Mouse (Mus musculus) embryonic facial prominence, embryonic 11.5 days (tissue): ENCODE measurements around the gene Slc10a7. TPM values are rescaled to one million over a fixed set of nuclear protein-coding genes. Genes with fewer than 3 reads are reported as not detected.

Experiments used
- ATAC-seq: fragments of 200-750 bp; cut with Nextera tagmentation; replicated peaks from 2 replicates; pipeline ENCODE4 v1.8.0; 2017; ENCODE audit warnings: low read depth; ENCODE audit not compliant: insufficient number of reproducible peaks, low FRiP score, low TSS enrichment
- DNase-seq: peaks from one replicate; pipeline ENCODE4 v3.0.0-alpha.2; 2015; ENCODE audit warnings: low spot score
- H3K27ac ChIP-seq: fragments of 300-500 bp; sonication (generic); replicated peaks from 2 replicates; pipeline ENCODE4 v1.5.1; 2014; ENCODE audit warnings: mild to moderate bottlenecking, low read depth, low read length, control low read depth
- H3K27me3 ChIP-seq: fragments of 300-500 bp; sonication (generic); 2 replicates; pipeline ENCODE4 v1.6.1; 2014; ENCODE audit warnings: mild to moderate bottlenecking, low read length, moderate library complexity, mixed read lengths; ENCODE audit not compliant: control insufficient read depth, insufficient read depth
- H3K36me3 ChIP-seq: fragments of 300-500 bp; sonication (generic); replicated peaks from 2 replicates; pipeline ENCODE4 v1.6.1; 2014; ENCODE audit warnings: low read depth, mild to moderate bottlenecking, low read length, moderate library complexity, mixed read lengths; ENCODE audit not compliant: control insufficient read depth, insufficient read depth
- H3K4me1 ChIP-seq: fragments of 300-500 bp; sonication (generic); 2 replicates; pipeline ENCODE4 v1.6.1; 2014; ENCODE audit warnings: low read length, mixed read lengths; ENCODE audit not compliant: control insufficient read depth, insufficient read depth
- H3K4me2 ChIP-seq: fragments of 300-500 bp; sonication (generic); 2 replicates; pipeline ENCODE4 v1.6.1; 2014; ENCODE audit warnings: low read depth, mild to moderate bottlenecking, control low read depth, low read length, moderate library complexity
- H3K4me3 ChIP-seq: fragments of 300-500 bp; sonication (generic); 2 replicates; pipeline ENCODE4 v1.5.1; 2014; ENCODE audit warnings: low read depth, low read length, control low read depth
- H3K9ac ChIP-seq: fragments of 300-500 bp; sonication (generic); replicated peaks from 2 replicates; pipeline ENCODE4 v1.6.1; 2014; ENCODE audit warnings: mild to moderate bottlenecking, control low read depth, low read length
- H3K9me3 ChIP-seq: fragments of 300-500 bp; sonication (generic); replicated peaks from 2 replicates; pipeline ENCODE4 v1.6.1; 2016; ENCODE audit warnings: mild to moderate bottlenecking, low read length, inconsistent platforms, mixed read lengths; ENCODE audit not compliant: control insufficient read depth
- WGBS: fragments of 180-500 bp; shearing (Covaris S2); extraction: QIAGEN DNeasy Blood & Tissue Kit; methylation state at CpG from one replicate; pipeline ENCODE4 v1.1.7; 2014; 5-methylcytosine and 5-hydroxymethylcytosine counted together
- polyA plus RNA-seq: library from polyadenylated mRNA; unstranded; fragments of >200 nt; fragmentation: Nextera tagmentation; extraction: Ambion mirVana; gene quantifications from 2 replicates; pipeline ENCODE4 v1.2.1, GENCODE M21; 2014

The Slc10a7 gene
- polyA plus RNA-seq, 1 experiment from 2014 or later: 9.2 TPM

DNA sequence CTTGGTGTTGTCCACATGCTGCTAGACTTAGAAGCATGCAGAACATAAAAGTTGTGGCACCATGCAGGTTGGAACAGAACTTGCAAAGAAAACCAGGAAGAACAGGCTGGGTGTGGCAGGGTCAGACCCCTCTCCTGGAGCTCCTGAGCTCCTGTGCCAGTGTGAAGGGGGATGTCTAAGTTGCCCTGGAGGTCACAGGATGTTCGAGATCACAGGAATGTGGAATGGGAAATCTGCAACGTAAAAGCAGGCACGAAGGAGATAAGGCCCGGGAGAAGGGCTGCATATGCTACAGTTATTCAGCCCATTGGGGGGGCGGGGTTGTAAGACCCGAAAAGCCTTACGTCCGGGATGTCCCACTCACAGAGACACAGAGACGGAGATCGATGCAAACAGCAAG, 100.2 kb downstream of the Slc10a7 start:
- ATAC-seq (no peak), DNase-seq (no peak)
- Histone ChIP-seq H3K9ac (no peak overlapping the region), H3K27ac (no peak overlapping the region), H3K4me2 (no peak overlapping the region), H3K27me3 (no peaks in the 10 kb centered on the region), H3K4me3 (no peak overlapping the region), H3K36me3 (no peaks in the 10 kb centered on the region), H3K4me1 (no peaks in the 10 kb centered on the region), H3K9me3 (no peaks in the 10 kb centered on the region)
- WGBS: 84% methylated on average over 10 of the region's 10 CpGs

DNA sequence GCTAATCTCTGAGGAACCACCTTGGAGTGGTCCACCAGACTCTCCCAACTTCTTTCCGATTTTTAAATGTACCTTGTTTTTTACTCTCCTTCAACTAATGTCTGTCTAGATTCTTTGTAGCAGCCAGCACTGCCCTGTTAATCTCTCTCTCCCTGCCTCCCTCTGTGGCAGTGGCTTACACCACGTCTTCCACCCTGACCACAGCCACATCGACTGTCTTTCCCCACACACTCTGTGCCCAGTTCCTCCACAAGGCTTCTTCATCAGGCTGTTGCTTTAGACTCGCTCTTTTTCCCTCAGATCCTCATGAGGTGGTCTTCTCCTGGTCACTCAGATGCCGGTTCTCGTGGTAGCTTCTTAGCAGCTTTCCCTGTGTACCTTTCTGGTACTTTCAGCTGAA, 101.9 kb downstream of the Slc10a7 start:
- ATAC-seq (no peak), DNase-seq (no peak)
- Histone ChIP-seq H3K9me3 (no peaks in the 10 kb centered on the region), H3K4me3 (no peak overlapping the region), H3K9ac (no peak overlapping the region), H3K27me3 (no peaks in the 10 kb centered on the region), H3K27ac (no peak overlapping the region), H3K4me2 (no peak overlapping the region), H3K36me3 (no peaks in the 10 kb centered on the region), H3K4me1 (no peaks in the 10 kb centered on the region)
- WGBS: 90% methylated on average over 6 of the region's 6 CpGs

DNA sequence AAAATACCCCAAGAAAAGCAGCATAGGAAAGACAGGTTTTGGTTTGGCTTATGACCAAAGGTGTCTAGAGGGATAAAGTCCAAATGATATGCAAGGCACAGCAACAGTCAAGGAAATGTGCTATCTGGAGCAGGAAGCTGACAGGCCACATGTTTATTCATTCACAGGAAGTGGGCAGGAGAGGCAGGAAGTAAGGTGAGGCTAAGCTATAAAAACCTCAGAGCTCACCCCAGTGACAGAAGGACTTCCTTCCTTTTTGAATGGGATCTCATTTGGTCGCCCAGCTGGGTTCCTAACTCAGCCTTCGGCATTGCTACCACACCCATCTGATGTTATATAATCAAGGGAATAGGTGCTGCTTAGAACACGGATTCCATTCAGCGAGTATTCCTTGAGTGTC, 113.2 kb downstream of the Slc10a7 start:
- Histone ChIP-seq H3K4me2 (no peak overlapping the region), H3K27ac (no peak overlapping the region), H3K4me3 (no peak overlapping the region), H3K4me1 (peaks cover 3% of the 10 kb centered on the region; the same call in 1 of the 2 replicates), H3K9ac (no peak overlapping the region), H3K27me3 (no peaks in the 10 kb centered on the region), H3K36me3 (no peaks in the 10 kb centered on the region), H3K9me3 (no peaks in the 10 kb centered on the region)
- 76% methylated on average over 4 of the region's 4 CpGs for WGBS
- DNase-seq: no peak
- ATAC-seq: no peak

DNA sequence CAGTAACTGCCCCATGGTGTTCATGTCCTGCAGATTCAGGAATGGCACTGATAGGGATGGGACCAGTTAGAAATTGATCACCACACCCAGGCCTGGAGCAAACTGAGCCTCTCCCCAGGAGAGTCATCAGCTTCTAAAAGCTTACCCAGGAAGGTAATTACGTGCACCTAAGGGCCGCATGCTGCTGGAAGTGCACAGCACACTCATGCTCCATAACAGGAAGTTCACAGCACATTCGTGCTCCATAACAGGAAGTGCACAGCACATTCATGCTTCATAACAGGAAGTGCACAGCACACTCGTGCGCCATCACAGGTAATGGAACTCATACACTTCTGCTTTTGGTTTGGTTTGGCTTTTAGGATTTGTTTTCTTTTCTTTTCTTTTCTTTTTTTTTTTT, 114.8 kb downstream of the Slc10a7 start:
- ATAC-seq (no peak), DNase-seq (no peak)
- H3K9ac ChIP-seq: no peak overlapping the region
- H3K4me1 ChIP-seq: peaks cover 3% of the 10 kb centered on the region; the same call in 1 of the 2 replicates
- no peaks in the 10 kb centered on the region for H3K27me3 ChIP-seq
- 75% methylated on average over 5 of the region's 5 CpGs for WGBS
- H3K4me3 ChIP-seq: no peak overlapping the region
- no peak overlapping the region for H3K27ac ChIP-seq
- H3K9me3 ChIP-seq: no peaks in the 10 kb centered on the region
- H3K36me3 ChIP-seq: no peaks in the 10 kb centered on the region
- no peak overlapping the region for H3K4me2 ChIP-seq

DNA sequence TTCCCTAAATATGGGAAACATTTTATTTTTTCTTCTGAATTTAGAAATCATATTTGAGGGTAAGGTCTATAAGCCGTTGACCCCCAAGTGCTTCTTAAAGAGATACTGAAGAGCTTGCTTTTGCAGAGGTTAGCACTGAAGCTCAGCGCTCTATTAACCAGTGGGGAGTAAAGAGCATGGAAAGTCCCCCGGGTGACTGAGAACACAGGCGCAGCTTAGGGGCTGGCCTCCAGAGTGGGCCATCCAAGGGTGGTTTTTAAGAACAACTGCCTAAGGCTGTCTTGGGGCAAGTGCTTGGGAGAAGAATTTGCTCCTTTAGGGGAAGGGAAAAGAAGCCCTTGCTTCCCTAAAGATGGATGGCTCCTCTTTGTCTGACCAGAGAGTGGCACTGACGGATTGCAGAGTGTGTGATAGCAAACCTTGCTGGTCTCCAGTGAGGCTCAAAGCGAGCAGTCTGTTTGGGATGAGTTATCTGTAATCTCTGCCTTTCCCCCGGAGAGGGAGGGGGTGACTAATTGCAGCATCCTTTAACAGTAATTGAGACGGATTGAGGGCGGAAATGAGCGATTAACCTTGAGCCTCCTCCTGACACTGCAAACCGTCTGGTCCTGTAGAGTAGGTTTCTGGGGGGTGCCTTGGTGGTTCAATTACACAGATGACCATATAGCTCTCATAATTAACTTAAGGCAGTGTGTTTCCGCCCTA, 115.7 kb downstream of the Slc10a7 start:
- H3K27me3 ChIP-seq: no peaks in the 10 kb centered on the region
- no peak overlapping the region for H3K27ac ChIP-seq
- peak; percentile 31 for DNase-seq
- 22% methylated on average over 12 of the region's 12 CpGs for WGBS
- ATAC-seq: peak; percentile 50; the same call in 1 of the 2 replicates
- H3K4me1 ChIP-seq: peaks cover 3% of the 10 kb centered on the region; the same call in 1 of the 2 replicates
- H3K36me3 ChIP-seq: no peaks in the 10 kb centered on the region
- no peaks in the 10 kb centered on the region for H3K9me3 ChIP-seq
- no peak overlapping the region for H3K9ac ChIP-seq
- H3K4me2 ChIP-seq: no peak overlapping the region
- H3K4me3 ChIP-seq: no peak overlapping the region

DNA sequence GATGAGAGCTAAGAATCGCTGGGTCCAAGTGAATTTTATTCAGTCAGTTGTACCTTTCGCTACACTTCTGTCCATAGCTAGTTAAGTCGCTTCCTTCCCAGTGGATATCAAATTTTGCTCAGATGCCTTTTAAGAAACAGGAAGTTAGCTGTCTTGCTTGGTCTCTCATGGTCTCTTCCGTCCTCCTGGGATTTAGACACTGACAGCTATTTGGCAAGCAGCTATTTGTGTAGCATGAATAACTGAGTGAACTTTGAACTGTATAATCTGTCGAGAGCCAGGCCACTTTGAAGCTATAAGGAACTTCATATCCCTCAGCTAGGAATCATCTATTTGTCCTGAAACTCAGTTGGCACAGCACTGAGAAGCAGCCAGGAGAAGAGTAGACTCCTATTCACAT, 117.5 kb downstream of the Slc10a7 start:
- Histone ChIP-seq H3K4me3 (no peak overlapping the region), H3K27me3 (no peaks in the 10 kb centered on the region), H3K4me2 (no peak overlapping the region), H3K4me1 (peaks cover 3% of the 10 kb centered on the region; the same call in 1 of the 2 replicates), H3K36me3 (no peaks in the 10 kb centered on the region), H3K9ac (no peak overlapping the region), H3K27ac (no peak overlapping the region), H3K9me3 (no peaks in the 10 kb centered on the region)
- ATAC-seq (no peak), DNase-seq (no peak)
- 62% methylated on average over 5 of the region's 5 CpGs for WGBS

DNA sequence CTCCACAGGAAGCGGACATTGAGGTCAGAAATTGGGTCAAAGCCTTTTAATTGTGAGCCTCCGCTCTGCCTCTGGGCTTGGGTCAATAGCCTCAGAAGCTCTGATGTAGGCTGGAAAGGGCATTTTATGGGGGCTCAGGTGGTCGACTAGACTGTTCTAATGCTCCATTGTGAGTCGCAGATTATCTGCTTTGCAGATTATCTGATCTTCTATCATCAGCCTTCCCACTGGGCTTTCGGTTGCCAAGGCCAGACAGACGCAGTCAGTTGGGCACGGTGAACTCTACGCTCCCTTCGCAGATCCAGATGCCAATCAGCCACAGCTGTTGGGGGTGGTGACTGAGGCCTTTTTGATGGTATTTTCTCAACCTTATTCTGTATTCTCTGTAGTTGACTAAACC, 118.6 kb downstream of the Slc10a7 start:
- no peak overlapping the region for H3K4me2 ChIP-seq
- H3K27ac ChIP-seq: no peak overlapping the region
- no peak overlapping the region for H3K4me3 ChIP-seq
- no peaks in the 10 kb centered on the region for H3K36me3 ChIP-seq
- H3K9me3 ChIP-seq: no peaks in the 10 kb centered on the region
- ATAC-seq (no peak), DNase-seq (no peak)
- peaks cover 3% of the 10 kb centered on the region; the same call in 1 of the 2 replicates for H3K4me1 ChIP-seq
- no peaks in the 10 kb centered on the region for H3K27me3 ChIP-seq
- H3K9ac ChIP-seq: no peak overlapping the region
- 60% methylated on average over 9 of the region's 9 CpGs for WGBS

DNA sequence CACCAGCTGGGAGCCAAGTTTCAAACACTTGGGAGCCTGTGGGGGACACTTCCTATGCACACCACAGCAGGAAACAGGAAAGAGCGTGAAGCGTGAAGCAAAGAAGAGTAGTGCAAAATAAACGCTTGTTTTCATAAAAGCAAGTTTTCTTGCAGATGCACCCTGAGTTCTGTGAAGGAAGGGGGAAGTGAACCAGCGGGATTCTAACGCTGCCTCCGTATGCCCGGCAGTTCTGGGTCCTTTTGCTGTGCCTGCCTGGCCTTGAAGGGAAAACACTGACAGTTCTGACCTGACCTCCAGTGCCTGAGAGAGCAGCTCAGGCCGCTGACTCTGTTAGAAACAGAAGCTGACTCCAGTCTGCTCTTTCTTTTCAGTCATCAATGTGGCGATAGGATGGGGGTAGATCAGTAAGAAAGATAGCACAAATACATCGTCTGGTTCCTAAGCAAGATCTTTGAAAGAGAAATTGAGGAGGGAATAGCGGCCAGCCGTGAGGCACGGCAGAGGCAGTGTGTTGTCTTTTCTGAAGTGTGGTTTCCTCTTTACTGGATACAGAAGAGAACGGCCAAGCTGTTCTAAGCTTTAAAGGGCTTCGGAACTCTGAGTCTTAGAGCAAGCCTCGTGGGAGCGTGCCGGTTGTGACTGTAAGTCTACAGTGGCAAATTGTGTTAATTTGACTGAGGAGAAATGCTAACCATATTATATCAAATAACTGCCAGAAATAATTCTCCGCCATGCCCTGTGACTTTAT, 121.4 kb downstream of the Slc10a7 start:
- Histone ChIP-seq H3K27me3 (no peaks in the 10 kb centered on the region), H3K27ac (no peak overlapping the region), H3K4me2 (no peak overlapping the region), H3K4me3 (no peak overlapping the region), H3K36me3 (no peaks in the 10 kb centered on the region), H3K4me1 (no peaks in the 10 kb centered on the region), H3K9me3 (no peaks in the 10 kb centered on the region), H3K9ac (0 out of 2 replicates have a peak overlapping the region, but pooled peaks have one; percentile 2)
- 40% methylated on average over 19 of the region's 19 CpGs for WGBS
- DNase-seq (no peak), ATAC-seq (no peak)
